Mouse (Mus musculus) kidney, adult 11 months (tissue): ENCODE results near the gene Vmn1r135.
"Not testable (repeated sequence)": the region's sequence is repeated elsewhere in the genome, so short reads cannot be mapped to it uniquely, and the experiment has no call there.

Experiments used
- DNase-seq: peaks from one replicate; pipeline ENCODE4 v3.0.0; 2022

Gene Vmn1r135

DNA sequence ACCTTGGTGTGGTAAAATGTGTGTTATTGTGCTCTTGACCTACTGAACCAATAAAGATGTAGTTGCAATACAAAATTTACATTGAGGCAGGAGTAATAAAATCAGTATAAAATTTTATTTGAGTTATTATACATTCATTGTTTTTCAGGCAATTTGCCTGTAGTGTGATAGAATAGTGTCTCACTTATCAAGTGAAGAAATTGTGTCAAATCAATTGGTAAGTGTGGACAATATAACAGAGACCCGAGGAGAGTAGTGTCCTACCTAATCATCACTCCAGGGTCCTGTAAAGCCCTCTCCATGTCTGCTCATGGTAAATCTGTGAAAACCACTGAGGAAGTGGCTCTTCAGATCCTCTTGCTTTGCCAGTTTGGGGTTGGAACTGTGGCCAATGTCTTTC lies at the start of gene Vmn1r135:
TSS of gene Vmn1r135 (plus strand) at position 301 of the 400 bp plus-strand sequence.
- not testable (repeated sequence) for DNase-seq

DNA sequence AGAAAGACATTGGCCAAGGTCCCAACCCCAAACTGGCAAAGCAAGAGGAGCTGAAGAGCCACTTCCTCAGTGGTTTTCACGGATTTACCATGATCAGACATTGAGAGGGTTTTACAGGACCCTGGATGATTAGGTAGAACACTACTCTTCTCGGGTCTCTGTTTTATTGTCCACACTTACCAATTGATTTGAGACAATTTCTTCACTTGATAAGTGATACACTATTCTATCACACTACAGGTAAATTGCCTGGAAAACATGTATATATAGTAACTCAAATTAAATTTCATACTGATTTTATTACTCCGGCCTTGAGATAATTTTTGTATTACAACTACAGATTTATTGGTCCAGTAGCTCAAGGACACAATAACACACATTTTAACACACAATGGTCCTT lies 35.5 kb upstream of the Vmn1r135 start, which contains the start of gene Gm4177:
TSS of gene Gm4177 (minus strand) at position 101 of the 400 bp plus-strand sequence.
- not testable (repeated sequence) for DNase-seq

DNA sequence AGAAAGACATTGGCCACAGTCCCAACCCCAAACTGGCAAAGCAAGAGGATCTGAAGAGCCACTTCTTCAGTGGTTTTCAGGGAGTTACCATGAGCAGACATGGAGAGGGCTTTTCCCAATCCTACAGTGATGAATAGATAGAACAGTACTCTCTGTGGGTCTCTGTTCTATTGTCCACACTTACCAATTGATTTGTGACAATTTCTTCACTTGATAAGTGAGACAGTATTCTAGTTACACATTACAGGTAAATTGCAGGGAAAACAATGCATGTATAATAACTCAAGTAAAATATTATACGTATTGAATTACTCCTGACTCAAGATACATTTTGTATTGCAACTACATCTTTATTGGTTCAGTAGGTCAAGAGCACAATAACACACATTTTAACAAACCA lies 12.0 kb downstream of the Vmn1r135 start, which contains the start of gene Gm5725:
TSS of gene Gm5725 (minus strand) at position 101 of the 400 bp plus-strand sequence.
- not testable (repeated sequence) for DNase-seq
